Mouse (Mus musculus) C2C12 (cell line): Measurements from ENCODE around the gene Higd1a.

ENCODE experiments used
- CEBPB ChIP-seq: IDR thresholded peaks from one replicate; pipeline ENCODE4 v1.6.1; 2011; ENCODE audit warnings: low read depth, mild to moderate bottlenecking, control low read depth, moderate library complexity
- CTCF ChIP-seq: IDR thresholded peaks from one replicate; pipeline ENCODE4 v1.5.1; 2011; ENCODE audit not compliant: control insufficient read depth, insufficient read depth, insufficient read length

- TF ChIP-seq CEBPB (no peak), CTCF (no peak)
These were observed 38.7 kb upstream of the Higd1a start for GRCm38 (mm10) chr9:121896820-121897219.
